Mouse (Mus musculus) erythroid progenitor cell, adult 5-6 weeks (primary cell): Measurements from ENCODE around the gene Dnm1. TPM values are rescaled to one million over a fixed set of nuclear protein-coding genes. Genes with fewer than 3 reads are reported as not detected.

Experiments
- ATAC-seq: replicated peaks from 2 replicates; pipeline ENCODE4 v1.8.0; 2016; ENCODE audit warnings: moderate number of reproducible peaks, mild to moderate bottlenecking, moderate TSS enrichment, inconsistent platforms; ENCODE audit not compliant: poor library complexity, low FRiP score, severe bottlenecking
- total RNA-seq, 2 experiments: library from RNA; stranded (forward) in 1 of 2; stranded (reverse) in 1 of 2; fragments of 150-400 nt in 1 of 2; fragments of 186-747, 209-891 nt in 1 of 2; gene quantifications; 2 replicates each; pipeline versions ENCODE4 v1.2.3 to v1.2.4; 2015 to 2017; ENCODE audit warnings: low replicate concordance in 2 of 2

Gene Dnm1
- total RNA-seq, 2 experiments from 2014 or later: not detected

GRCm38 (mm10) chr2:32289578-32289977 lies 63.6 kb downstream of the Dnm1 start:
- ATAC-seq: peak; percentile 47; the same call in 1 of the 2 replicates

- peak; percentile 42 for ATAC-seq
Measured at GRCm38 (mm10) chr2:32288371-32288931, 64.7 kb downstream of the Dnm1 start.

- peak; percentile 95 for ATAC-seq
Measured at GRCm38 (mm10) chr2:32287923-32288367, 65.2 kb downstream of the Dnm1 start, which contains the start of gene Swi5. TSS of gene Swi5 (minus strand) at chr2:32288075.

- ATAC-seq: peak; percentile 18; the same call in 1 of the 2 replicates
Measured at GRCm38 (mm10) chr2:32287334-32287840, 65.8 kb downstream of the Dnm1 start, which contains the start of gene Golga2. TSS of gene Golga2 (plus strand) at chr2:32287384.

GRCm38 (mm10) chr2:32283986-32284385 lies 69.2 kb downstream of the Dnm1 start:
- ATAC-seq: no peak

- ATAC-seq: peak; percentile 84
Measured at GRCm38 (mm10) chr2:32282727-32283126, 70.4 kb downstream of the Dnm1 start.

- no peak for ATAC-seq
Measured at GRCm38 (mm10) chr2:32282289-32282688, 70.8 kb downstream of the Dnm1 start.

- ATAC-seq: no peak
Measured at GRCm38 (mm10) chr2:32275823-32276222, 77.3 kb downstream of the Dnm1 start.

- ATAC-seq: peak; percentile 59
Measured at GRCm38 (mm10) chr2:32260635-32261034, 92.5 kb downstream of the Dnm1 start.

- ATAC-seq: peak; percentile 94
Measured at GRCm38 (mm10) chr2:32259657-32260417, 93.3 kb downstream of the Dnm1 start, which contains the start of gene Uck1. TSS of gene Uck1 (minus strand) at chr2:32260159.

GRCm38 (mm10) chr2:32258887-32259533 lies 94.1 kb downstream of the Dnm1 start:
- no peak for ATAC-seq

Other genes starting within 250 kb of the Dnm1 start
- gene Prrc2b, start 202.3 kb downstream of the Dnm1 start, total RNA-seq (2015; ENCODE audit: low replicate concordance): 19.1 and 26.4 TPM in 2 replicates
- 11.1 and 25.3 TPM in 2 replicates for gene Prrc2b, start 202.3 kb downstream of the Dnm1 start, total RNA-seq (2017; ENCODE audit: low replicate concordance)
- gene Pomt1, start 116.7 kb downstream of the Dnm1 start, total RNA-seq (2015; ENCODE audit: low replicate concordance): 14.1 and 23.1 TPM in 2 replicates
- gene Pomt1, start 116.7 kb downstream of the Dnm1 start, total RNA-seq (2017; ENCODE audit: low replicate concordance): 18.0 and 36.3 TPM in 2 replicates
- 7.5 and 11.5 TPM in 2 replicates for gene Uck1, start 93.2 kb downstream of the Dnm1 start, total RNA-seq (2015; ENCODE audit: low replicate concordance)
- 20.4 and 20.9 TPM in 2 replicates for gene Uck1, start 93.2 kb downstream of the Dnm1 start, total RNA-seq (2017; ENCODE audit: low replicate concordance)
- gene Golga2, start 66.0 kb downstream of the Dnm1 start, total RNA-seq (2015; ENCODE audit: low replicate concordance): 32.7 and 43.2 TPM in 2 replicates
- gene Golga2, start 66.0 kb downstream of the Dnm1 start, total RNA-seq (2017; ENCODE audit: low replicate concordance): 39.0 and 62.4 TPM in 2 replicates
- gene Swi5, start 65.3 kb downstream of the Dnm1 start, total RNA-seq (2015; ENCODE audit: low replicate concordance): 49.4 and 68.7 TPM in 2 replicates
- 77.7 and 95.8 TPM in 2 replicates for gene Swi5, start 65.3 kb downstream of the Dnm1 start, total RNA-seq (2017; ENCODE audit: low replicate concordance)
- gene Ciz1, start 1.0 kb downstream of the Dnm1 start, total RNA-seq (2015; ENCODE audit: low replicate concordance): 65.4 and 90.1 TPM in 2 replicates
- 77.5 and 131 TPM in 2 replicates for gene Ciz1, start 1.0 kb downstream of the Dnm1 start, total RNA-seq (2017; ENCODE audit: low replicate concordance)
- 5.8 and 7.5 TPM in 2 replicates for gene 1110008P14Rik, start 28.6 kb upstream of the Dnm1 start, total RNA-seq (2015; ENCODE audit: low replicate concordance)
- gene 1110008P14Rik, start 28.6 kb upstream of the Dnm1 start, total RNA-seq (2017; ENCODE audit: low replicate concordance): 3.7 and 7.2 TPM in 2 replicates
- gene Lcn2, start 34.9 kb upstream of the Dnm1 start, total RNA-seq (2015; ENCODE audit: low replicate concordance): 1,234 and 1,375 TPM in 2 replicates
- gene Lcn2, start 34.9 kb upstream of the Dnm1 start, total RNA-seq (2017; ENCODE audit: low replicate concordance): 165 and 167 TPM in 2 replicates
- 0.42 and 0.72 TPM in 2 replicates for gene Ptges2, start 42.6 kb upstream of the Dnm1 start, total RNA-seq (2015; ENCODE audit: low replicate concordance)
- gene Ptges2, start 42.6 kb upstream of the Dnm1 start, total RNA-seq (2017; ENCODE audit: low replicate concordance): 0.51 TPM in 1 of 2 replicates, not detected in the other
- 4.0 TPM in 1 of 2 replicates, not detected in the other for gene Naif1, start 97.1 kb upstream of the Dnm1 start, total RNA-seq (2015; ENCODE audit: low replicate concordance)
- 0.23 and 2.1 TPM in 2 replicates for gene Naif1, start 97.1 kb upstream of the Dnm1 start, total RNA-seq (2017; ENCODE audit: low replicate concordance)
- 5.4 and 7.2 TPM in 2 replicates for gene Slc25a25, start 98.1 kb upstream of the Dnm1 start, total RNA-seq (2015; ENCODE audit: low replicate concordance)
- 14.8 and 19.0 TPM in 2 replicates for gene Slc25a25, start 98.1 kb upstream of the Dnm1 start, total RNA-seq (2017; ENCODE audit: low replicate concordance)
- 3.6 and 12.6 TPM in 2 replicates for gene Fam102a, start 182.0 kb upstream of the Dnm1 start, total RNA-seq (2015; ENCODE audit: low replicate concordance)
- 0.77 and 3.0 TPM in 2 replicates for gene Fam102a, start 182.0 kb upstream of the Dnm1 start, total RNA-seq (2017; ENCODE audit: low replicate concordance)
- 33.9 and 45.3 TPM in 2 replicates for gene Dpm2, start 217.5 kb upstream of the Dnm1 start, total RNA-seq (2015; ENCODE audit: low replicate concordance)
- gene Dpm2, start 217.5 kb upstream of the Dnm1 start, total RNA-seq (2017; ENCODE audit: low replicate concordance): 11.8 and 21.1 TPM in 2 replicates
- gene Pip5kl1, start 221.5 kb upstream of the Dnm1 start, total RNA-seq (2015; ENCODE audit: low replicate concordance): not detected in 2 replicates
- gene Pip5kl1, start 221.5 kb upstream of the Dnm1 start, total RNA-seq (2017; ENCODE audit: low replicate concordance): not detected in 2 replicates
- gene 9430097D07Rik, start 222.3 kb upstream of the Dnm1 start, total RNA-seq (2015; ENCODE audit: low replicate concordance): not detected in 2 replicates
- 0.90 TPM in 1 of 2 replicates, not detected in the other for gene 9430097D07Rik, start 222.3 kb upstream of the Dnm1 start, total RNA-seq (2017; ENCODE audit: low replicate concordance)
- gene St6galnac4, start 233.8 kb upstream of the Dnm1 start, total RNA-seq (2015; ENCODE audit: low replicate concordance): 2.9 and 3.8 TPM in 2 replicates
- gene St6galnac4, start 233.8 kb upstream of the Dnm1 start, total RNA-seq (2017; ENCODE audit: low replicate concordance): 2.3 and 2.4 TPM in 2 replicates
- not detected in 2 replicates for gene St6galnac6, start 246.4 kb upstream of the Dnm1 start, total RNA-seq (2015; ENCODE audit: low replicate concordance)
- gene St6galnac6, start 246.4 kb upstream of the Dnm1 start, total RNA-seq (2017; ENCODE audit: low replicate concordance): 0.64 and 3.9 TPM in 2 replicates